Mouse (Mus musculus) cortical plate, adult 2 months (tissue): ENCODE data around the gene Vps13d.

Experiments
- CTCF ChIP-seq: fragments of 200-500 bp; IDR thresholded peaks from 2 replicates; pipeline ENCODE4 v1.5.1; 2011; ENCODE audit warnings: mild to moderate bottlenecking, control low read depth, low read length; ENCODE audit not compliant: insufficient read depth; ENCODE audit errors: extremely low read depth
- POLR2A ChIP-seq: fragments of 200-500 bp; IDR thresholded peaks from 2 replicates; pipeline ENCODE4 v1.6.1; 2011; ENCODE audit warnings: mild to moderate bottlenecking, low read length, control low read depth; ENCODE audit not compliant: insufficient read depth; ENCODE audit errors: extremely low read depth

DNA sequence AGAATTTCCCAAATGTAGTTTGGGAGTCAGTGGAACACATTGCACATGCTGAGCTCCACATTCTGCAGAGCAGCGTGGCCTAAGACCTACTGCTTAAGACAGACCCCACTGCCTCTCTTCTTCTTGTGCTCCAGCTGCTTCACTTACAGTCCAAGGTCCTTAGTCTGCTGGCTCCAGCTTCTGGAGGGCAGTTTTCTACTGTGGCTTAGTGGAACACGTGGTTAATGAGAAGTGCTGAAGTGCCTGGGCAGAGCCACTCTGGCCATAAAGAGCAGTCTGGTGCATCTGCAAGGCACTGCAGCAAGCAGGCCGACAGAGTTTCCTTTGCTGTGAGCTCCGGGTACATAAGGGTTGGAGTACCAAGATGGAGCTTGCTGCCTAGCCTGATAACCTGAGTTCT lies 163.3 kb downstream of the Vps13d start:
- TF ChIP-seq POLR2A (no peak), CTCF (no peak)
